Mouse (Mus musculus): ENCODE data around the gene Gar1.

DNA sequence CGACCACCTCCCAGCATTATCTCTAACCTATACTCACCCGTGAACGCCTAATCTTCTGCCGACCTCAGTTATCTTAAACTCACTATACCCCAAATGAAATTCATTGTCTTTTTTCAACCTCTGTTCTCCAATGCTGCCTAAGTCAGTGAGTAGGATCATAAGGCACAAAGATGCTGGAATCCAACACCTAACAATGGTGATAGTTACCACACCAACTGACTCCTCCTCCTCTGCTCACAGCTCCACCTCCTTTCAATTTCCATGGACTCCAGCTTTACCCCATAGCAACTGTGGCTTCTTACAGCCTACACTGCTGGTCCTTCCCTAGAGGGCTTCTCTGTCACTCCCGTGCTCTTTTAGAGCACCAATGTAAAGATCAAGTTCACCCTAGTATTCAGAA lies 3.5 kb downstream of the Gar1 start:
- no peak for TF ChIP-seq CTCF (IDR thresholded peaks at IDR 0.05; ENCODE audit: low read depth)
- no peak for TF ChIP-seq EP300 (IDR thresholded peaks at IDR 0.05; ENCODE audit: low read depth)
